Mouse (Mus musculus) midbrain, embryonic 10.5 days (tissue): ENCODE measurements at regions not wholly inside any gene's neighbourhood (a gene's known extent, or its start where the extent isn't known, plus 50 kb on each side); places are given as distances from the start of the nearest gene placed in this dataset.

Experiments
- DNase-seq: peaks from one replicate; pipeline ENCODE4 v3.0.0-alpha.2; 2017; ENCODE audit warnings: low spot score
- H3K27ac ChIP-seq: fragments of 300-500 bp; sonication (generic); replicated peaks from 2 replicates; pipeline ENCODE4 v1.5.1; 2016; ENCODE audit warnings: mild to moderate bottlenecking
- H3K27me3 ChIP-seq: fragments of 300-500 bp; sonication (generic); 2 replicates; pipeline ENCODE4 v1.6.1; 2016; ENCODE audit warnings: low read depth, mild to moderate bottlenecking; ENCODE audit not compliant: poor library complexity, severe bottlenecking
- H3K36me3 ChIP-seq: fragments of 300-500 bp; sonication (generic); 2 replicates; pipeline ENCODE4 v1.6.1; 2016; ENCODE audit warnings: mild to moderate bottlenecking, moderate library complexity
- H3K4me1 ChIP-seq: fragments of 300-500 bp; sonication (generic); 2 replicates; pipeline ENCODE4 v1.6.1; 2016
- H3K4me3 ChIP-seq: fragments of 300-500 bp; sonication (generic); 2 replicates; pipeline ENCODE4 v1.5.1; 2016; ENCODE audit warnings: mild to moderate bottlenecking, moderate library complexity
- H3K9me3 ChIP-seq: fragments of 300-500 bp; sonication (generic); replicated peaks from 2 replicates; pipeline ENCODE4 v1.6.1; 2016; ENCODE audit warnings: mild to moderate bottlenecking
- WGBS: fragments of 180-500 bp; shearing (Covaris S2); methylation state at CpG from one replicate; pipeline ENCODE4 v1.1.7; 2016; 5-methylcytosine and 5-hydroxymethylcytosine counted together

- WGBS, result 83% methylated on average over 6 of the region's 6 CpGs
- no peaks in the 10 kb centered on the region for H3K9me3 ChIP-seq
- no peak overlapping the region for H3K27ac ChIP-seq
- no peaks in the 10 kb centered on the region for H3K36me3 ChIP-seq
- no peaks in the 10 kb centered on the region for H3K27me3 ChIP-seq
- DNase-seq, result no peak
- H3K4me3 ChIP-seq, result no peak overlapping the region
- H3K4me1 ChIP-seq, result no peaks in the 10 kb centered on the region
Measured at GRCm38 (mm10) chr13:47811711-47812415, 449.2 kb upstream of the Id4 start.

GRCm38 (mm10) chr13:47818924-47819564, 442.0 kb upstream of the Id4 start:
- H3K4me1 ChIP-seq, result no peaks in the 10 kb centered on the region
- 86% methylated on average over 9 of the region's 9 CpGs for WGBS
- no peak for DNase-seq

GRCm38 (mm10) chr13:47836491-47836890, 424.5 kb upstream of the Id4 start:
- H3K27me3 ChIP-seq, result no peaks in the 10 kb centered on the region
- H3K27ac ChIP-seq, result no peak overlapping the region
- no peak overlapping the region for H3K4me3 ChIP-seq
- 42% methylated on average over 9 of the region's 9 CpGs for WGBS
- H3K4me1 ChIP-seq, result no peaks in the 10 kb centered on the region
- no peaks in the 10 kb centered on the region for H3K36me3 ChIP-seq
- peak; percentile 47 for DNase-seq
- H3K9me3 ChIP-seq, result no peaks in the 10 kb centered on the region

More at GRCm38 (mm10) chr13:47818924-47819564, 442.0 kb upstream of the Id4 start:
- Histone ChIP-seq H3K27me3 (no peaks in the 10 kb centered on the region), H3K36me3 (no peaks in the 10 kb centered on the region), H3K9me3 (no peaks in the 10 kb centered on the region), H3K4me3 (no peak overlapping the region), H3K27ac (no peak overlapping the region)

- Histone ChIP-seq H3K36me3 (no peaks in the 10 kb centered on the region), H3K27me3 (no peaks in the 10 kb centered on the region), H3K4me1 (peaks cover 22% of the 10 kb centered on the region), H3K4me3 (no peak overlapping the region), H3K27ac (peak overlapping the region; percentile 80; the same call in 1 of the 2 replicates), H3K9me3 (no peaks in the 10 kb centered on the region)
- 90% methylated on average over 8 of the region's 8 CpGs for WGBS
- no peak for DNase-seq
Measured at GRCm38 (mm10) chr13:47842418-47842817, 418.6 kb upstream of the Id4 start.

- no peaks in the 10 kb centered on the region for H3K9me3 ChIP-seq
- peak overlapping the region; percentile 32; the same call in 1 of the 2 replicates for H3K4me3 ChIP-seq
- peak overlapping the region; percentile 80 for H3K27ac ChIP-seq
- no peak for DNase-seq
- H3K36me3 ChIP-seq, result no peaks in the 10 kb centered on the region
- WGBS, result 91% methylated on average over 9 of the region's 9 CpGs
- H3K27me3 ChIP-seq, result no peaks in the 10 kb centered on the region
- peaks cover 22% of the 10 kb centered on the region for H3K4me1 ChIP-seq
Measured at GRCm38 (mm10) chr13:47843011-47843410, 418.0 kb upstream of the Id4 start.

GRCm38 (mm10) chr13:47843541-47844267, 417.3 kb upstream of the Id4 start:
- 35% methylated on average over 13 of the region's 13 CpGs for WGBS

GRCm38 (mm10) chr13:47846713-47847112, 414.3 kb upstream of the Id4 start:
- H3K27ac ChIP-seq, result no peak overlapping the region
- no peaks in the 10 kb centered on the region for H3K36me3 ChIP-seq
- no peaks in the 10 kb centered on the region for H3K27me3 ChIP-seq
- no peak overlapping the region for H3K4me3 ChIP-seq
- H3K9me3 ChIP-seq, result no peaks in the 10 kb centered on the region
- no peak for DNase-seq
- WGBS, result 91% methylated on average over 3 of the region's 3 CpGs
- H3K4me1 ChIP-seq, result peaks cover 38% of the 10 kb centered on the region

More at GRCm38 (mm10) chr13:47843541-47844267, 417.3 kb upstream of the Id4 start:
- no peaks in the 10 kb centered on the region for H3K36me3 ChIP-seq
- no peaks in the 10 kb centered on the region for H3K27me3 ChIP-seq
- H3K4me1 ChIP-seq, result peaks cover 27% of the 10 kb centered on the region
- H3K27ac ChIP-seq, result peak overlapping the region; percentile 80
- H3K4me3 ChIP-seq, result peak overlapping the region; percentile 32
- DNase-seq, result peak; percentile 26
- H3K9me3 ChIP-seq, result no peaks in the 10 kb centered on the region

- 74% methylated on average over 11 of the region's 11 CpGs for WGBS
Measured at GRCm38 (mm10) chr13:47848371-47849188, 412.4 kb upstream of the Id4 start.

GRCm38 (mm10) chr13:47855422-47856108, 405.5 kb upstream of the Id4 start:
- DNase-seq, result peak; percentile 60
- Histone ChIP-seq H3K4me1 (peaks cover 24% of the 10 kb centered on the region), H3K27ac (peak overlapping the region; percentile 77), H3K4me3 (peak overlapping the region; percentile 41), H3K27me3 (peaks cover 24% of the 10 kb centered on the region), H3K36me3 (no peaks in the 10 kb centered on the region), H3K9me3 (no peaks in the 10 kb centered on the region)
- WGBS, result 2% methylated on average over 22 of the region's 22 CpGs

More at GRCm38 (mm10) chr13:47848371-47849188, 412.4 kb upstream of the Id4 start:
- Histone ChIP-seq H3K27ac (0 out of 2 replicates have a peak overlapping the region, but pooled peaks have one; percentile 13), H3K4me1 (peaks cover 30% of the 10 kb centered on the region), H3K36me3 (no peaks in the 10 kb centered on the region), H3K9me3 (no peaks in the 10 kb centered on the region), H3K27me3 (peaks cover 2% of the 10 kb centered on the region; the same call in 1 of the 2 replicates), H3K4me3 (no peak overlapping the region)
- no peak for DNase-seq

GRCm38 (mm10) chr13:47858946-47859345, 402.1 kb upstream of the Id4 start:
- no peak for DNase-seq
- peaks cover 18% of the 10 kb centered on the region for H3K27me3 ChIP-seq

GRCm38 (mm10) chr13:47860316-47860715, 400.7 kb upstream of the Id4 start:
- no peak for DNase-seq
- Histone ChIP-seq H3K4me1 (peaks cover 16% of the 10 kb centered on the region), H3K27ac (no peak overlapping the region), H3K9me3 (no peaks in the 10 kb centered on the region), H3K27me3 (peaks cover 6% of the 10 kb centered on the region; the same call in 1 of the 2 replicates), H3K36me3 (no peaks in the 10 kb centered on the region), H3K4me3 (no peak overlapping the region)
- WGBS, result 92% methylated on average over 8 of the region's 8 CpGs

More at GRCm38 (mm10) chr13:47858946-47859345, 402.1 kb upstream of the Id4 start:
- peaks cover 24% of the 10 kb centered on the region for H3K4me1 ChIP-seq
- H3K27ac ChIP-seq, result no peak overlapping the region
- H3K4me3 ChIP-seq, result no peak overlapping the region
- no peaks in the 10 kb centered on the region for H3K9me3 ChIP-seq
- H3K36me3 ChIP-seq, result no peaks in the 10 kb centered on the region
- WGBS, result 76% methylated on average over 4 of the region's 4 CpGs
